Mouse (Mus musculus) lung, embryonic 16.5 days (tissue): Measurements from ENCODE around the gene Gpr152. TPM values are rescaled to one million over a fixed set of nuclear protein-coding genes. Genes with fewer than 3 reads are reported as not detected.
A peak's percentile ranks its signal among the peaks of the same experiment; 100 is the strongest.

Experiments
- ATAC-seq: fragments of 200-750 bp; cut with Nextera tagmentation; 2 replicates; pipeline ENCODE4 v1.8.0; 2017; ENCODE audit warnings: low read depth, mild to moderate bottlenecking, moderate library complexity
- H3K27ac ChIP-seq: fragments of 300-500 bp; sonication (generic); 2 replicates; pipeline ENCODE4 v1.5.1; 2014; ENCODE audit warnings: mild to moderate bottlenecking, control low read depth, low read length
- H3K27me3 ChIP-seq: fragments of 300-500 bp; sonication (generic); 2 replicates; pipeline ENCODE4 v1.6.1; 2014; ENCODE audit warnings: low read depth, low read length, mixed read lengths; ENCODE audit not compliant: control insufficient read depth, insufficient read depth
- H3K36me3 ChIP-seq: fragments of 300-500 bp; sonication (generic); 2 replicates; pipeline ENCODE4 v1.6.1; 2014; ENCODE audit warnings: low read length; ENCODE audit not compliant: control insufficient read depth, insufficient read depth
- H3K4me1 ChIP-seq: fragments of 300-500 bp; sonication (generic); replicated peaks from 2 replicates; pipeline ENCODE4 v1.6.1; 2014; ENCODE audit warnings: low read length, mixed read lengths; ENCODE audit not compliant: control insufficient read depth, insufficient read depth
- H3K4me2 ChIP-seq: fragments of 300-500 bp; sonication (generic); 2 replicates; pipeline ENCODE4 v1.6.1; 2014; ENCODE audit warnings: low read depth, low read length, control low read depth
- H3K4me3 ChIP-seq: fragments of 300-500 bp; sonication (generic); 2 replicates; pipeline ENCODE4 v1.5.1; 2014; ENCODE audit warnings: mild to moderate bottlenecking, low read length, control low read depth
- H3K9ac ChIP-seq: fragments of 300-500 bp; sonication (generic); 2 replicates; pipeline ENCODE4 v1.6.1; 2014; ENCODE audit warnings: low read length, control low read depth
- H3K9me3 ChIP-seq: fragments of 300-500 bp; sonication (generic); 2 replicates; pipeline ENCODE4 v1.6.1; 2016; ENCODE audit warnings: low read length; ENCODE audit not compliant: control insufficient read depth
- WGBS: fragments of 180-500 bp; shearing (Covaris S2); extraction: QIAGEN DNeasy Blood & Tissue Kit; methylation state at CpG from one replicate; pipeline ENCODE4 v1.1.7; 2014; 5-methylcytosine and 5-hydroxymethylcytosine counted together
- polyA plus RNA-seq: library from polyadenylated mRNA; unstranded; fragments of >200 nt; fragmentation: Nextera tagmentation; extraction: Ambion mirVana; gene quantifications from 2 replicates; pipeline ENCODE4 v1.2.1, GENCODE M21; 2015

Gpr152 gene
- polyA plus RNA-seq = not detected in 2 replicates

- Histone ChIP-seq H3K4me2 (no peak within 1 kb of the TSS), H3K4me1 (0 out of 2 replicates have a peak, but pooled peaks cover 4% of the 10 kb centered on the region), H3K36me3 (no peaks in the 10 kb centered on the region), H3K9me3 (no peaks in the 10 kb centered on the region), H3K27me3 (no peaks in the 10 kb centered on the region), H3K4me3 (no peak within 1 kb of the TSS), H3K9ac (no peak within 1 kb of the TSS), H3K27ac (no peak within 1 kb of the TSS)
- WGBS = 73% methylated on average over 2 of the region's 2 CpGs
- no peak for ATAC-seq
These were observed at the start of gene Gpr152 for GRCm38 (mm10) chr19:4139446-4139845. Gpr152 (plus strand) TSS chr19:4139787.

DNA sequence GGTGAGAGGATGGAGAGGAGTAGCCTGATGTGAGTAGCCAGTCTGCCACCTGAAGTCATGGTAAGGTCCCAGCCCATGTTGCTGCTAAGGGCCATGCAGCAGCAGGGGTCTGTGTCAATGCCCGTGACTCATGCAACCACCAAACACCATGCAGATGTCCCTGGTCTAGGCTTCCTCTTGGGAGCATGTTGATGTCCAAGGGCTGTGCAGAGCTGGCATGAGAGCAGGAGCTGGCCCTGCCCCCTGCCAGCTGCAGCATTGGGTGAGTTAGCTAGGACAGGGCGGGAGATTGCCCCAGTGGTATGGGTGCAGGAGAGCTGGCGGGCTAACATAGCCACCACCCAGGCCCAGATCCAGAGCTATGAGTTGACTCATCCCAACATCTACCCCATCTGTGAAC, 49.1 kb upstream of the Gpr152 start:
- 86% methylated on average over 3 of the region's 3 CpGs for WGBS
- no peaks in the 10 kb centered on the region for H3K4me1 ChIP-seq
- H3K9ac ChIP-seq = no peak overlapping the region
- H3K27ac ChIP-seq = no peak overlapping the region
- ATAC-seq = no peak
- no peak overlapping the region for H3K4me2 ChIP-seq
- H3K27me3 ChIP-seq = 0 out of 2 replicates have a peak, but pooled peaks cover 2% of the 10 kb centered on the region
- H3K4me3 ChIP-seq = no peak overlapping the region
- H3K36me3 ChIP-seq = no peaks in the 10 kb centered on the region
- no peaks in the 10 kb centered on the region for H3K9me3 ChIP-seq

DNA sequence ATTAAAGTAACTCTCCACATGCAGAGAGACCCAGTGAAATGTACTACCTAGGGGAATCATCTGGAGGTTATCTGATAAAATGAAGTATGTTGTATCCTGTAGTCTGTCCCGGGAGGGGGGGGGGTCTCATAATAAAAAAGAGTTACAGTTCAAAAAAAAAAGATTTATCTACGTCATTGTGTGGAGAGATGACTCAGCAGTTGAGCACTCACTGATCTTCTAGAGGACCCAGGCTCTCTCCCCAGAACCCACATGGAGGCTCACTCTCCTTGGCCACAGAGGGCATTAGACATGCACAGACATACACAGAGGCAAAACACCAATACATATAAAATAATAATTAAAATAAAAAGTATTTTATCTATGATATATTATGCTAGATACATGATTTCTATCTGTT, 48.2 kb upstream of the Gpr152 start:
- ATAC-seq = no peak
- Histone ChIP-seq H3K9me3 (no peaks in the 10 kb centered on the region), H3K36me3 (no peaks in the 10 kb centered on the region), H3K4me2 (no peak overlapping the region), H3K9ac (no peak overlapping the region), H3K4me1 (peaks cover 3% of the 10 kb centered on the region; the same call in 1 of the 2 replicates), H3K27ac (no peak overlapping the region), H3K4me3 (no peak overlapping the region), H3K27me3 (0 out of 2 replicates have a peak, but pooled peaks cover 2% of the 10 kb centered on the region)
- 52% methylated on average over 2 of the region's 2 CpGs for WGBS

GRCm38 (mm10) chr19:4092750-4093149, 46.8 kb upstream of the Gpr152 start:
- H3K4me1 ChIP-seq = peaks cover 3% of the 10 kb centered on the region; the same call in 1 of the 2 replicates
- H3K9me3 ChIP-seq = no peaks in the 10 kb centered on the region
- 0 out of 2 replicates have a peak, but pooled peaks cover 2% of the 10 kb centered on the region for H3K27me3 ChIP-seq
- H3K36me3 ChIP-seq = no peaks in the 10 kb centered on the region
- H3K27ac ChIP-seq = no peak overlapping the region
- 70% methylated on average over 3 of the region's 3 CpGs for WGBS
- no peak for ATAC-seq
- no peak overlapping the region for H3K4me2 ChIP-seq
- no peak overlapping the region for H3K9ac ChIP-seq
- H3K4me3 ChIP-seq = no peak overlapping the region

DNA sequence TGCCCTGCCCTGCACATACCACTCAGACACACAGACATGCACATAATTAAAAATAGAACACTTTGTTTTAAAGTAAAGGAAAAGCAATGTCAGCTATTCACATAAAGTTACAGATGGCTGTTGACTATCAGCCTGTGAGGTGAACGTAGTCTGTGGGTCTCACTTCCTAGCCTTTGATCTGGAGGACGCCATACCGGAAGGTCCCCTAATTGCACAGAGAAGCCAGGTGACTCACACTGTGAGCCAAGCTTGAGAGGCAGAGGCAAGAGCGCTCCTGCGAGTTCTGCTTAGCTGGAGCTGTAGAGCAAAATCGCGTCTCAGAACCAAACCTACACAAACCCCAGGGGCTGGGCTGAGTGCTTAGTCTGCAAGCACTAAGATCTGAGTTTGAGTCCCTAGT, 45.8 kb upstream of the Gpr152 start:
- WGBS = 48% methylated on average over 7 of the region's 7 CpGs
- no peaks in the 10 kb centered on the region for H3K27me3 ChIP-seq
- H3K9me3 ChIP-seq = no peaks in the 10 kb centered on the region
- H3K4me2 ChIP-seq = no peak overlapping the region
- no peak overlapping the region for H3K4me3 ChIP-seq
- H3K4me1 ChIP-seq = peaks cover 4% of the 10 kb centered on the region
- no peak overlapping the region for H3K9ac ChIP-seq
- no peaks in the 10 kb centered on the region for H3K36me3 ChIP-seq
- H3K27ac ChIP-seq = no peak overlapping the region
- ATAC-seq = no peak

DNA sequence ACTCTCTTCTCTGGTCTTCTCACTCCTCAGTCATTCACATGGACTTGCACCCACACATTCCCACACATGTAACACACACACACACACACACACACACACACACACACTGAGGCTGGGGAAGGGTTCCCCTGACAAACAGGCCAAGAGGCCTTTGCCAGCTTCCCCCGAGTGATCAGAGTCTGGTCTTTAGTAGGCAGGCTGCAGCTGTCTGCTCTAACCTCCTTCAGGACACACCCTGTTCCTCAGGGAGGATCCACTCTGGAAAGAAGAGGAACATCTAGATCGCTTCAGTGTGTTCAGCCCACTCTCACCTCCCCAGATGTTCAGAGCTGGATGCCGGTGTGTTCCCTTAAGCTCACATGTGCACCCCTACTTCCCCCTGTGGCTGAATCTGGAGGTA, 45.2 kb upstream of the Gpr152 start:
- Histone ChIP-seq H3K4me1 (peaks cover 8% of the 10 kb centered on the region), H3K27me3 (no peaks in the 10 kb centered on the region), H3K36me3 (no peaks in the 10 kb centered on the region), H3K4me2 (no peak overlapping the region), H3K27ac (no peak overlapping the region), H3K9ac (no peak overlapping the region), H3K4me3 (no peak overlapping the region), H3K9me3 (no peaks in the 10 kb centered on the region)
- 74% methylated on average over 3 of the region's 3 CpGs for WGBS
- no peak for ATAC-seq

- Histone ChIP-seq H3K9ac (no peak overlapping the region), H3K4me1 (peaks cover 13% of the 10 kb centered on the region), H3K9me3 (no peaks in the 10 kb centered on the region), H3K36me3 (no peaks in the 10 kb centered on the region), H3K27me3 (no peaks in the 10 kb centered on the region), H3K27ac (no peak overlapping the region), H3K4me2 (no peak overlapping the region), H3K4me3 (no peak overlapping the region)
- WGBS = 63% methylated on average over 5 of the region's 5 CpGs
- no peak for ATAC-seq
These were observed 44.7 kb upstream of the Gpr152 start for GRCm38 (mm10) chr19:4094774-4095303.

- Histone ChIP-seq H3K36me3 (no peaks in the 10 kb centered on the region), H3K4me3 (no peak overlapping the region), H3K27ac (no peak overlapping the region), H3K4me1 (peaks cover 21% of the 10 kb centered on the region), H3K4me2 (no peak overlapping the region), H3K9ac (no peak overlapping the region), H3K9me3 (no peaks in the 10 kb centered on the region), H3K27me3 (peaks cover 9% of the 10 kb centered on the region; the same call in 1 of the 2 replicates)
- ATAC-seq = no peak
- WGBS = 68% methylated on average over 3 of the region's 3 CpGs
These were observed 43.8 kb upstream of the Gpr152 start for GRCm38 (mm10) chr19:4095802-4096201.

DNA sequence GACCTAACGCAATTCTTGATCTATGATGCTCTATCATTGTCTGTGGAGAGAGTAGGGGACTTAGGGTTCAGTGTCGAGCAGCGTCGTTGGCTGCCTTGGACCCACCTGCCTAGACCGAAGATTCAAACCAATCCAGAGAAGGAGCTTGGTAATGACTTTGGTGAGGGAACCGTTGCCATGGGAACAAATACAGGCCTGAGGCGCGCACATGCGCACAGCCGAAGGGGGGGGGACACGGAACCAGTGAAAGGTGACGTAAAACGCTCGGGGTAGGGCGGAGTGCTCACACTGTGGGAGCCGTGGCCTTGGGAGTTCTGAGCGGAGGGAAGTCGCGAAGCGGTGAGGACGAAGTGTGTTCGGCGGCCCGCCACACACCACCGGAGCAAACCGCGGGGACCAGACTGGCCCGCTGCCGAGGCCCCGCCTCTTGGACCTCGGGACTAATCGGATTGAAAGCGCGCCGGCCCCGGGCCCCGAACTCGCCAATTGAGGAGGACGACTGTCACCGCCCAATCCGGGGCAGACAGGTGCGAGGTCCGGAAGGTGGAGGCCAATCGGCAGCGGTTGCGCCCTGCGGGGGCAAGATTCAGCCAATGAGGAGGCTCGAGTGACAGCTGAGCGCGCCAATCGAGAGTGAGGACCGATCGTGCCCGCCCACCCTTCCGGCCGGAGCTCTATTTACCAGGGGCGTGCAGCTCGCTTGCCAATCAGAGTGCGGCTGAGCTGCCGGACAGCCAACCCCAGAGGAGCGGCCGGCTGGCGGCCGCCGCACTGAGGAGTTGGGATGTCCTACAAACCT, 42.7 kb upstream of the Gpr152 start, which contains the start of gene Cdk2ap2:
Gene Cdk2ap2 (plus strand): TSS at position 541 of the 799 bp plus-strand sequence.
- peaks cover 18% of the 10 kb centered on the region for H3K27me3 ChIP-seq
- H3K4me2 ChIP-seq = peak within 1 kb of the TSS; percentile 86
- peak; percentile 93 for ATAC-seq
- under 1% methylated on average over 65 of the region's 65 CpGs for whole genome bisulfite sequencing
- H3K9me3 ChIP-seq = no peaks in the 10 kb centered on the region
- peaks cover 26% of the 10 kb centered on the region for H3K4me1 ChIP-seq
- H3K36me3 ChIP-seq = no peaks in the 10 kb centered on the region
- peak within 1 kb of the TSS; percentile 92 for H3K27ac ChIP-seq
- peak within 1 kb of the TSS; percentile 68 for H3K9ac ChIP-seq
- H3K4me3 ChIP-seq = peak within 1 kb of the TSS; percentile 71
